Mouse (Mus musculus): Measurements from ENCODE around the gene Tpcn2. TPM values are rescaled to one million over a fixed set of nuclear protein-coding genes. Genes with fewer than 3 reads are reported as not detected.

The Tpcn2 gene
- total and polyA plus RNA-seq, 2 experiments from 2014 or later: 2.3 to 4.7 TPM

- H3K9ac ChIP-seq (replicated peaks; ENCODE audit: low read length): no peak overlapping the region
Measured at GRCm38 (mm10) chr7:145307636-145308035, 23.8 kb upstream of the Tpcn2 start.

GRCm38 (mm10) chr7:145304153-145304552 lies 20.3 kb upstream of the Tpcn2 start:
- ATAC-seq: no peak
- Histone ChIP-seq H3K36me3 (ENCODE audit: insufficient read depth, low read length) (no peaks in the 10 kb centered on the region), H3K27ac (no peak overlapping the region), H3K4me2 (ENCODE audit: low read depth, low read length) (no peak overlapping the region), H3K9ac (replicated peaks; ENCODE audit: low read length) (no peak overlapping the region), H3K27me3 (ENCODE audit: insufficient read depth, low read length) (no peaks in the 10 kb centered on the region), H3K9me3 (ENCODE audit: low read length) (no peaks in the 10 kb centered on the region), H3K4me3 (ENCODE audit: low read length) (no peak overlapping the region), H3K4me1 (ENCODE audit: insufficient read depth, low read length) (no peaks in the 10 kb centered on the region)
- WGBS: 82% methylated on average over 2 of the region's 2 CpGs
- no peak for DNase-seq (ENCODE audit: low spot score)
- TF ChIP-seq CTCF (IDR thresholded peaks at IDR 0.05; ENCODE audit: low read depth): no peak

More at GRCm38 (mm10) chr7:145307636-145308035, 23.8 kb upstream of the Tpcn2 start:
- ATAC-seq: no peak
- H3K27me3 ChIP-seq (ENCODE audit: insufficient read depth, low read length): no peaks in the 10 kb centered on the region
- no peak overlapping the region for H3K4me3 ChIP-seq (ENCODE audit: low read length)
- peaks cover 6% of the 10 kb centered on the region; the same call in 1 of the 2 replicates for H3K4me1 ChIP-seq (ENCODE audit: insufficient read depth, low read length)
- H3K36me3 ChIP-seq (ENCODE audit: insufficient read depth, low read length): no peaks in the 10 kb centered on the region
- H3K27ac ChIP-seq: no peak overlapping the region
- H3K9me3 ChIP-seq (ENCODE audit: low read length): no peaks in the 10 kb centered on the region
- DNase-seq (ENCODE audit: low spot score): no peak
- 89% methylated on average over 10 of the region's 10 CpGs for WGBS
- TF ChIP-seq CTCF (IDR thresholded peaks at IDR 0.05; ENCODE audit: low read depth): no peak
- no peak overlapping the region for H3K4me2 ChIP-seq (ENCODE audit: low read depth, low read length)

GRCm38 (mm10) chr7:145302488-145303285 lies 18.9 kb upstream of the Tpcn2 start:
- Histone ChIP-seq H3K4me3 (ENCODE audit: low read length) (peak overlapping the region; percentile 4; the same call in 1 of the 2 replicates), H3K4me2 (ENCODE audit: low read depth, low read length) (peak overlapping the region; percentile 43), H3K27me3 (ENCODE audit: insufficient read depth, low read length) (no peaks in the 10 kb centered on the region), H3K36me3 (ENCODE audit: insufficient read depth, low read length) (no peaks in the 10 kb centered on the region), H3K9ac (replicated peaks; ENCODE audit: low read length) (no peak overlapping the region), H3K27ac (no peak overlapping the region), H3K4me1 (ENCODE audit: insufficient read depth, low read length) (no peaks in the 10 kb centered on the region), H3K9me3 (ENCODE audit: low read length) (no peaks in the 10 kb centered on the region)
- TF ChIP-seq CTCF (IDR thresholded peaks at IDR 0.05; ENCODE audit: low read depth): no peak
- 11% methylated on average over 20 of the region's 20 CpGs for WGBS
- ATAC-seq (peak; percentile 87), DNase-seq (ENCODE audit: low spot score) (peak; percentile 57)

- no peaks in the 10 kb centered on the region for H3K27me3 ChIP-seq (ENCODE audit: insufficient read depth, low read length)
- WGBS: 89% methylated on average over 6 of the region's 6 CpGs
- H3K27ac ChIP-seq: no peak overlapping the region
- DNase-seq (ENCODE audit: low spot score) (no peak), ATAC-seq (no peak)
- H3K36me3 ChIP-seq (ENCODE audit: insufficient read depth, low read length): no peaks in the 10 kb centered on the region
- H3K4me1 ChIP-seq (ENCODE audit: insufficient read depth, low read length): no peaks in the 10 kb centered on the region
- no peaks in the 10 kb centered on the region for H3K9me3 ChIP-seq (ENCODE audit: low read length)
- no peak overlapping the region for H3K4me3 ChIP-seq (ENCODE audit: low read length)
- no peak for TF ChIP-seq CTCF (IDR thresholded peaks at IDR 0.05; ENCODE audit: low read depth)
- H3K9ac ChIP-seq (replicated peaks; ENCODE audit: low read length): no peak overlapping the region
- no peak overlapping the region for H3K4me2 ChIP-seq (ENCODE audit: low read depth, low read length)
Measured at GRCm38 (mm10) chr7:145301341-145302005, 17.7 kb upstream of the Tpcn2 start.

GRCm38 (mm10) chr7:145301008-145301340 lies 17.2 kb upstream of the Tpcn2 start:
- Histone ChIP-seq H3K4me1 (ENCODE audit: insufficient read depth, low read length) (no peaks in the 10 kb centered on the region), H3K27me3 (ENCODE audit: insufficient read depth, low read length) (no peaks in the 10 kb centered on the region), H3K9me3 (ENCODE audit: low read length) (no peaks in the 10 kb centered on the region), H3K4me3 (ENCODE audit: low read length) (no peak overlapping the region), H3K36me3 (ENCODE audit: insufficient read depth, low read length) (no peaks in the 10 kb centered on the region), H3K9ac (replicated peaks; ENCODE audit: low read length) (no peak overlapping the region), H3K27ac (no peak overlapping the region; the same call in 1 of the 2 replicates), H3K4me2 (ENCODE audit: low read depth, low read length) (no peak overlapping the region)
- no peak for DNase-seq (ENCODE audit: low spot score)
- ATAC-seq: no peak
- no peak for TF ChIP-seq CTCF (IDR thresholded peaks at IDR 0.05; ENCODE audit: low read depth)

- Histone ChIP-seq H3K4me1 (ENCODE audit: insufficient read depth, low read length) (no peaks in the 10 kb centered on the region), H3K27me3 (ENCODE audit: insufficient read depth, low read length) (no peaks in the 10 kb centered on the region), H3K36me3 (ENCODE audit: insufficient read depth, low read length) (no peaks in the 10 kb centered on the region), H3K27ac (no peak within 1 kb of the TSS; the same call in 1 of the 2 replicates), H3K4me3 (ENCODE audit: low read length) (no peak within 1 kb of the TSS), H3K9me3 (ENCODE audit: low read length) (no peaks in the 10 kb centered on the region), H3K4me2 (ENCODE audit: low read depth, low read length) (no peak within 1 kb of the TSS), H3K9ac (replicated peaks; ENCODE audit: low read length) (no peak within 1 kb of the TSS)
- peak; percentile 10; the same call in 1 of the 2 replicates for TF ChIP-seq CTCF (IDR thresholded peaks at IDR 0.05; ENCODE audit: low read depth)
- DNase-seq (ENCODE audit: low spot score) (no peak), ATAC-seq (no peak)
- 34% methylated on average over 12 of the region's 13 CpGs for WGBS
Measured at GRCm38 (mm10) chr7:145300321-145301007, 16.7 kb upstream of the Tpcn2 start, which contains the start of gene Mrgprf. Mrgprf (plus strand) TSS chr7:145300828.

All from hindbrain, postnatal 0 days (tissue).